Mouse (Mus musculus) lung, postnatal 0 days (tissue): Measurements from ENCODE around the gene Fam184a.

Source experiments
- CTCF ChIP-seq: IDR thresholded peaks from 2 replicates; pipeline ENCODE4 v1.5.1; 2016; ENCODE audit warnings: antibody characterized with exemption, mild to moderate bottlenecking
- EP300 ChIP-seq: IDR thresholded peaks from 2 replicates; pipeline ENCODE4 v1.6.1; 2016; ENCODE audit warnings: antibody characterized with exemption, mild to moderate bottlenecking, control low read depth

- TF ChIP-seq CTCF, result no peak
- TF ChIP-seq EP300, result no peak
Observed at GRCm38 (mm10) chr10:53704516-53704915, 46.4 kb downstream of the Fam184a start.
